Mouse (Mus musculus) hindbrain, embryonic 13.5 days (tissue): ENCODE data around the gene Zfhx3. TPM values are rescaled to one million over a fixed set of nuclear protein-coding genes. Genes with fewer than 3 reads are reported as not detected.

Source experiments
- ATAC-seq: fragments of 200-750 bp; cut with Nextera tagmentation; 2 replicates; pipeline ENCODE4 v1.8.0; 2017; ENCODE audit warnings: moderate TSS enrichment; ENCODE audit not compliant: low FRiP score
- H3K27ac ChIP-seq: fragments of 300-500 bp; sonication (generic); 2 replicates; pipeline ENCODE4 v1.5.1; 2015; ENCODE audit warnings: inconsistent platforms, mild to moderate bottlenecking, moderate library complexity
- H3K27me3 ChIP-seq: fragments of 300-500 bp; sonication (generic); 2 replicates; pipeline ENCODE4 v1.6.1; 2015; ENCODE audit warnings: mild to moderate bottlenecking, inconsistent platforms
- H3K36me3 ChIP-seq: fragments of 300-500 bp; sonication (generic); 2 replicates; pipeline ENCODE4 v1.6.1; 2015; ENCODE audit warnings: mild to moderate bottlenecking, inconsistent platforms
- H3K4me1 ChIP-seq: fragments of 300-500 bp; sonication (generic); replicated peaks from 2 replicates; pipeline ENCODE4 v1.6.1; 2015; ENCODE audit warnings: inconsistent platforms
- H3K4me2 ChIP-seq: fragments of 300-500 bp; sonication (generic); 2 replicates; pipeline ENCODE4 v1.6.1; 2015; ENCODE audit warnings: inconsistent platforms, mild to moderate bottlenecking, moderate library complexity
- H3K4me3 ChIP-seq: fragments of 300-500 bp; sonication (generic); 2 replicates; pipeline ENCODE4 v1.5.1; 2015; ENCODE audit warnings: mild to moderate bottlenecking, inconsistent platforms
- H3K9ac ChIP-seq: fragments of 300-500 bp; sonication (generic); 2 replicates; pipeline ENCODE4 v1.6.1; 2015; ENCODE audit warnings: mild to moderate bottlenecking, inconsistent platforms
- H3K9me3 ChIP-seq: fragments of 300-500 bp; sonication (generic); 2 replicates; pipeline ENCODE4 v1.6.1; 2016; ENCODE audit warnings: inconsistent platforms
- WGBS: fragments of 180-500 bp; shearing (Covaris S2); methylation state at CpG from one replicate; pipeline ENCODE4 v1.1.7; 2015; 5-methylcytosine and 5-hydroxymethylcytosine counted together
- polyA plus RNA-seq: library from polyadenylated mRNA; unstranded; fragments of >200 nt; fragmentation: Nextera tagmentation; extraction: Ambion mirVana; gene quantifications from 2 replicates; pipeline ENCODE4 v1.2.1, GENCODE M21; 2015

The Zfhx3 gene
- polyA plus RNA-seq, 1 experiment from 2014 or later = 36.9 TPM

GRCm38 (mm10) chr8:108780766-108781165 is 838.3 kb downstream of the Zfhx3 start:
- Histone ChIP-seq H3K27me3 (peaks cover 34% of the 10 kb centered on the region), H3K27ac (no peak overlapping the region), H3K9ac (no peak overlapping the region), H3K4me3 (no peak overlapping the region), H3K36me3 (no peaks in the 10 kb centered on the region), H3K9me3 (no peaks in the 10 kb centered on the region), H3K4me1 (peaks cover 30% of the 10 kb centered on the region), H3K4me2 (no peak overlapping the region)
- no peak for ATAC-seq
- 87% methylated on average over 6 of the region's 6 CpGs for WGBS

DNA sequence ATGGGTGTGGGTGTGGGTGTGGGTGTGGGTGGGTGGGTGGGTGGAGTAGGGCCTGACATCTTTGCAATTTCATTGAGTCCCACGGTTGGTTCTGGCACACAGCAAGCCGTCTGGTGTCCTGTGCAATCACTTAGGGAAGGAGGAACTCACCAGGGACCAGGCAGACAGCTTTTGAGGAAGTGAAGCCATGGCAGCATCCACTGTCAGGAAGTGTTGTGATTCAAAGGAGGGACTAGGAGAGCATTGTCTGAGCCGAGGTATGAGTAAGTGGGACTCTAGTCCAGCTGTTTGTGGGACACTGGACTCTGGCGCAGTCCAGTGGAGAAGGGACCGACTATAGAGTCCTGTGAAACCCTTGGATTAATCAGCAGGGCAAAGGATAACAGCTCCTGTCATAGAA is 838.7 kb downstream of the Zfhx3 start:
- peaks cover 29% of the 10 kb centered on the region for H3K4me1 ChIP-seq
- no peak overlapping the region for H3K9ac ChIP-seq
- peaks cover 38% of the 10 kb centered on the region for H3K27me3 ChIP-seq
- no peak overlapping the region for H3K4me2 ChIP-seq
- ATAC-seq = no peak
- H3K36me3 ChIP-seq = no peaks in the 10 kb centered on the region
- WGBS = 79% methylated on average over 5 of the region's 5 CpGs
- no peak overlapping the region for H3K27ac ChIP-seq
- H3K9me3 ChIP-seq = no peaks in the 10 kb centered on the region
- no peak overlapping the region for H3K4me3 ChIP-seq

DNA sequence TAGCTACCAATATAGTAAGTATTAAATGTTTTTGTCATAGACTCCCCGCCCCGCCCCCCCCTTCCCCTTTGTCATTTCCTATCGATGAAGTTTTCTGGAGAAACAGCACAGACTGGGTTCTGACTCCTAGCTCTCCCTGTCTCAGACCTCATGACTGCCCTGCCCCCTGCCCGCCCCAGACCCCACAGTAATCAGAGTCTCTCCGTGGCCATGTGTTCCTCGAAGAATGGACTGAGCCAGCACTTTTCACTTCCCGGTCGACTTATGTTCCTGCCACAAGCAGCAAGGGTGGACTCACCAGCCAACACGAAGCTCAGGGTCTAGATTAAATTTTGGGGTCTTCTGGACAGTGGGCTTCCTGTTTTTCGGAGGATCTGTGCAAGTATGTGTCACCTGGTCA is 840.7 kb downstream of the Zfhx3 start:
- H3K27ac ChIP-seq = no peak overlapping the region
- H3K4me3 ChIP-seq = no peak overlapping the region
- no peak for ATAC-seq
- H3K27me3 ChIP-seq = peaks cover 53% of the 10 kb centered on the region
- 66% methylated on average over 9 of the region's 10 CpGs for WGBS
- no peak overlapping the region for H3K9ac ChIP-seq
- H3K36me3 ChIP-seq = no peaks in the 10 kb centered on the region
- H3K4me1 ChIP-seq = peaks cover 27% of the 10 kb centered on the region
- H3K9me3 ChIP-seq = no peaks in the 10 kb centered on the region
- H3K4me2 ChIP-seq = no peak overlapping the region

- WGBS = 22% methylated on average over 6 of the region's 6 CpGs
- no peak overlapping the region for H3K4me3 ChIP-seq
- H3K4me1 ChIP-seq = peaks cover 54% of the 10 kb centered on the region
- peak overlapping the region; percentile 6; the same call in 1 of the 2 replicates for H3K4me2 ChIP-seq
- peaks cover 7% of the 10 kb centered on the region; the same call in 1 of the 2 replicates for H3K9me3 ChIP-seq
- peak; percentile 80 for ATAC-seq
- peak overlapping the region; percentile 46; the same call in 1 of the 2 replicates for H3K9ac ChIP-seq
- H3K27me3 ChIP-seq = peaks cover 52% of the 10 kb centered on the region
- H3K36me3 ChIP-seq = peaks cover 12% of the 10 kb centered on the region
- H3K27ac ChIP-seq = peak overlapping the region; percentile 66; the same call in 1 of the 2 replicates
Observed at GRCm38 (mm10) chr8:108788156-108788761, 845.8 kb downstream of the Zfhx3 start.

GRCm38 (mm10) chr8:108788762-108789157 is 846.3 kb downstream of the Zfhx3 start:
- Histone ChIP-seq H3K9me3 (peaks cover 8% of the 10 kb centered on the region; the same call in 1 of the 2 replicates), H3K4me1 (peaks cover 54% of the 10 kb centered on the region), H3K4me2 (peak overlapping the region; percentile 6; the same call in 1 of the 2 replicates), H3K9ac (no peak overlapping the region), H3K36me3 (peaks cover 17% of the 10 kb centered on the region), H3K27me3 (peaks cover 48% of the 10 kb centered on the region), H3K27ac (no peak overlapping the region), H3K4me3 (no peak overlapping the region)
- 18% methylated on average over 10 of the region's 10 CpGs for WGBS
- no peak for ATAC-seq

GRCm38 (mm10) chr8:108790559-108791293 is 848.3 kb downstream of the Zfhx3 start:
- Histone ChIP-seq H3K4me2 (no peak overlapping the region), H3K9me3 (peaks cover 13% of the 10 kb centered on the region; the same call in 1 of the 2 replicates), H3K27me3 (peaks cover 35% of the 10 kb centered on the region), H3K27ac (0 out of 2 replicates have a peak overlapping the region, but pooled peaks have one; percentile 2), H3K4me1 (peaks cover 54% of the 10 kb centered on the region), H3K36me3 (peaks cover 37% of the 10 kb centered on the region), H3K4me3 (no peak overlapping the region), H3K9ac (no peak overlapping the region)
- no peak for ATAC-seq
- WGBS = 52% methylated on average over 14 of the region's 14 CpGs

DNA sequence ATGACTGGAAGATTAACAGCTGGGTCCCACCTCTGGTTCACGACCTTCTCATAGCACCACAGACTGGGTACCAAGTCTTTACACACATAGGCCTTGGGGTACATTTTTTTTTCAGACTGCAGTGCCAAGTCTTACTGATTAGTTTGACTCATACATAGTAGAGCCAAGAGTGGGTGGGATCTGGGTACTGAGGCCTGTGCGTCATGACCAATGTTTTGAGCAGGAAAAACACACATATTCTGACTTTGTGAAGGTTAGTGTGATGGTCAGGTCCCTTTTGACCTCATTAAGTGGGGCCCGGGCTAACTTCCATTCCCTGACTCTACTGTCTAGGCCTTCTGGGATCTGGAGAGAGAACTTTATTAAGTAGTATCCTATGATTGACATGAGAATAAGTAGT is 853.6 kb downstream of the Zfhx3 start:
- peaks cover 60% of the 10 kb centered on the region for H3K36me3 ChIP-seq
- peaks cover 13% of the 10 kb centered on the region; the same call in 1 of the 2 replicates for H3K9me3 ChIP-seq
- ATAC-seq = no peak
- H3K4me3 ChIP-seq = no peak overlapping the region
- H3K4me1 ChIP-seq = peaks cover 22% of the 10 kb centered on the region
- H3K27me3 ChIP-seq = peaks cover 10% of the 10 kb centered on the region; the same call in 1 of the 2 replicates
- 95% methylated on average over 3 of the region's 3 CpGs for WGBS
- H3K4me2 ChIP-seq = no peak overlapping the region
- H3K27ac ChIP-seq = no peak overlapping the region
- no peak overlapping the region for H3K9ac ChIP-seq

GRCm38 (mm10) chr8:108796882-108797281 is 854.4 kb downstream of the Zfhx3 start:
- Histone ChIP-seq H3K27me3 (0 out of 2 replicates have a peak, but pooled peaks cover 9% of the 10 kb centered on the region), H3K36me3 (peaks cover 68% of the 10 kb centered on the region), H3K27ac (no peak overlapping the region), H3K4me3 (no peak overlapping the region), H3K9me3 (peaks cover 13% of the 10 kb centered on the region; the same call in 1 of the 2 replicates), H3K4me1 (peaks cover 18% of the 10 kb centered on the region), H3K4me2 (no peak overlapping the region), H3K9ac (no peak overlapping the region)
- no peak for ATAC-seq
- 81% methylated on average over 3 of the region's 3 CpGs for WGBS

DNA sequence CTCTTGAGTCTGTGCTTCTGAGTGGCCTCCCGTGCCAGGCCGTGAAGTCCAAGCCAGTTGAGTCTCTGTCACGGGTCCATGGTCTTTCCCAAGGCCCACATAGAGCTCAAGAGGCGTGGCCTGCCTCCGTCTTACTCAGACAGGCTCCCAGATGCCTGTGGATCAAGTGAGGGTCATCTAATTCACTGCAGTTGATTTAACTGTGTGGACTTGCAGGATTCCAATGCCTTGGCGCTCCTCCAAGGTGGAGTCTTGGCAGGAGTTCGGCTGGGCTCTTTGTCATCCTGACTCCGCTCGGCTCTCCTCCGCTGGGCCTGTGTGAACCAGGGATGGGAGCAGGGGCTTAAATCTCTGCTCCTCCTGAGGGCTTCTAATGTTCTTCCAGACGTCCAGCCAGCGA is 855.6 kb downstream of the Zfhx3 start:
- peaks cover 7% of the 10 kb centered on the region; the same call in 1 of the 2 replicates for H3K9me3 ChIP-seq
- 45% methylated on average over 12 of the region's 12 CpGs for WGBS
- peaks cover 68% of the 10 kb centered on the region for H3K36me3 ChIP-seq
- H3K4me1 ChIP-seq = peaks cover 24% of the 10 kb centered on the region
- 0 out of 2 replicates have a peak, but pooled peaks cover 9% of the 10 kb centered on the region for H3K27me3 ChIP-seq
- H3K4me3 ChIP-seq = no peak overlapping the region
- no peak overlapping the region for H3K9ac ChIP-seq
- H3K27ac ChIP-seq = peak overlapping the region; percentile 48
- no peak overlapping the region for H3K4me2 ChIP-seq
- peak; percentile 38; the same call in 1 of the 2 replicates for ATAC-seq

DNA sequence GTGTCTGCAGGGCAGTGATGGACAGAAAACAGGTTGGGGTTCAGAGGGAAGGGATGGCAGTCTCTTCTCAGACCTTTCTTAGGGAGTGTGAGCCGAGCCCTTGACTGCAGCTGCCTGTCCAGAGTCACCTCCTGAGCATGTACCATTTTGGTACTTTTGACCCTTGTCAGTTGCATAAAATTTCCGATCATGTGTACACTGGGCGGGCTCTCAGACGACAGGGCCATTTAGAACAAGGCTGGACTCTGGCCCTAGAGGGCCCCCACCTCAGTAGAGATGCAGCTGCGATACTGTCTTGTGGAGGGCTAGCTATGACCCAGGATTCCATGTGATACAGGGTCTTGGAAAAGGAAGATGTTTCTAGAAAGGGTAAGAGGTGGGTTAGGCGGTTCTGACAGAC is 856.8 kb downstream of the Zfhx3 start:
- Histone ChIP-seq H3K36me3 (peaks cover 60% of the 10 kb centered on the region), H3K4me3 (no peak overlapping the region), H3K4me2 (no peak overlapping the region), H3K4me1 (peaks cover 24% of the 10 kb centered on the region), H3K9ac (no peak overlapping the region), H3K9me3 (peaks cover 5% of the 10 kb centered on the region; the same call in 1 of the 2 replicates), H3K27ac (no peak overlapping the region), H3K27me3 (0 out of 2 replicates have a peak, but pooled peaks cover 9% of the 10 kb centered on the region)
- WGBS = 91% methylated on average over 6 of the region's 6 CpGs
- no peak for ATAC-seq

DNA sequence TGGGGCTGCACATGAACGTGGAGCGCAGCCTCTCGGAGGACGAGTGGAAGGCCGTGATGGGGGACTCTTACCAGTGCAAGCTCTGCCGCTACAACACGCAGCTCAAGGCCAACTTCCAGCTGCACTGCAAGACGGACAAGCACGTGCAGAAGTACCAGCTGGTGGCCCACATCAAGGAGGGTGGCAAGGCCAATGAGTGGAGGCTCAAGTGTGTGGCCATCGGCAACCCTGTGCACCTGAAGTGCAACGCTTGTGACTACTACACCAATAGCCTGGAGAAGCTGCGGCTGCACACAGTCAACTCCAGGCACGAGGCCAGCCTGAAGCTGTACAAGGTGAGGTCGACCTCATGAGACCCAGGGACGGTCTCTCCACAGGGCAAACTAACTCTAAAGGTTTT is 857.9 kb downstream of the Zfhx3 start:
- peaks cover 27% of the 10 kb centered on the region for H3K4me1 ChIP-seq
- H3K36me3 ChIP-seq = peaks cover 49% of the 10 kb centered on the region
- no peak for ATAC-seq
- H3K4me3 ChIP-seq = no peak overlapping the region
- H3K9ac ChIP-seq = no peak overlapping the region
- H3K27ac ChIP-seq = no peak overlapping the region
- WGBS = 94% methylated on average over 15 of the region's 15 CpGs
- H3K9me3 ChIP-seq = no peaks in the 10 kb centered on the region
- H3K4me2 ChIP-seq = no peak overlapping the region
- H3K27me3 ChIP-seq = 0 out of 2 replicates have a peak, but pooled peaks cover 14% of the 10 kb centered on the region

- no peak for ATAC-seq
Observed at GRCm38 (mm10) chr8:108803017-108803416, 860.6 kb downstream of the Zfhx3 start.

More at GRCm38 (mm10) chr8:108803017-108803416, 860.6 kb downstream of the Zfhx3 start:
- Histone ChIP-seq H3K27me3 (0 out of 2 replicates have a peak, but pooled peaks cover 14% of the 10 kb centered on the region), H3K4me3 (no peak overlapping the region), H3K9ac (no peak overlapping the region), H3K9me3 (no peaks in the 10 kb centered on the region), H3K4me1 (peaks cover 16% of the 10 kb centered on the region), H3K36me3 (peaks cover 33% of the 10 kb centered on the region), H3K4me2 (no peak overlapping the region), H3K27ac (0 out of 2 replicates have a peak overlapping the region, but pooled peaks have one; percentile 18)
- 67% methylated on average over 6 of the region's 6 CpGs for WGBS
